Mouse (Mus musculus) E14TG2a.4 (cell line): ENCODE measurements around the gene Sulf2.

ENCODE experiments used
- H3K27me3 ChIP-seq: 2 replicates; pipeline ENCODE4 v1.6.1; 2014; ENCODE audit warnings: low read length, control low read depth; ENCODE audit not compliant: insufficient read depth
- H3K36me3 ChIP-seq: 2 replicates; pipeline ENCODE4 v1.6.1; 2014; ENCODE audit warnings: low read length, control low read depth; ENCODE audit not compliant: insufficient read depth
- H3K4me1 ChIP-seq: replicated peaks from 2 replicates; pipeline ENCODE4 v1.6.1; 2014; ENCODE audit warnings: low read depth, low read length, control low read depth
- H3K4me3 ChIP-seq: replicated peaks from 2 replicates; pipeline ENCODE4 v1.5.1; 2014; ENCODE audit warnings: mild to moderate bottlenecking, low read length
- H3K9me3 ChIP-seq: 2 replicates; pipeline ENCODE4 v1.6.1; 2014; ENCODE audit warnings: low read length, control low read depth
- CTCF ChIP-seq: conservative IDR thresholded peaks from 2 replicates; pipeline ENCODE4 v1.5.1; 2014; ENCODE audit warnings: low read length
- NANOG ChIP-seq: IDR thresholded peaks from 2 replicates; pipeline ENCODE4 v1.6.1; 2014; ENCODE audit warnings: borderline replicate concordance, low read length, mixed read lengths
- POU5F1 ChIP-seq: IDR thresholded peaks from 2 replicates; pipeline ENCODE4 v1.6.1; 2014; ENCODE audit warnings: low read length, borderline replicate concordance

The Sulf2 gene

DNA sequence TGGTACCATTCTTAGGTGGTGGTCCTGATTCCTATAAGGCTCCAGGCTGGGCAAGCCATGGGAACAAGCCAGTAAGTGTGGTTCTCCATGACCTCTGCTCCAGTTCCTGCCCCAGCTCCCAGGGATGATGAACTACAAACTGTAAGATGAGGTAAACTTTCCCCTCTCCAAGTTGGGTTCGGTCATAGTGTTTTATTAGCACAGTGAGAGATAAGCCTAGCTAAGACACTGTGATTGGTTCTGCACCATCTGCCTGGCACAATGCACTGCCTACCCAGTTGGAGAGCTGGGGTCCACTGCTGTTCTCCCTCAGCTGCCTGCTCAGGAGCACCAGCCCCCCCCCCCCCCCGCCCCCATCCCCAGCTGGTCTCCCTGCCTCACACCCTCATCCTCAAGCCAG is 30.4 kb downstream of the Sulf2 start:
- Histone ChIP-seq H3K4me1 (peaks cover 57% of the 10 kb centered on the region), H3K4me3 (no peak overlapping the region), H3K36me3 (peaks cover 97% of the 10 kb centered on the region), H3K27me3 (no peaks in the 10 kb centered on the region), H3K9me3 (no peaks in the 10 kb centered on the region)
- no peak for TF ChIP-seq NANOG
- TF ChIP-seq POU5F1, result no peak
- no peak for TF ChIP-seq CTCF

DNA sequence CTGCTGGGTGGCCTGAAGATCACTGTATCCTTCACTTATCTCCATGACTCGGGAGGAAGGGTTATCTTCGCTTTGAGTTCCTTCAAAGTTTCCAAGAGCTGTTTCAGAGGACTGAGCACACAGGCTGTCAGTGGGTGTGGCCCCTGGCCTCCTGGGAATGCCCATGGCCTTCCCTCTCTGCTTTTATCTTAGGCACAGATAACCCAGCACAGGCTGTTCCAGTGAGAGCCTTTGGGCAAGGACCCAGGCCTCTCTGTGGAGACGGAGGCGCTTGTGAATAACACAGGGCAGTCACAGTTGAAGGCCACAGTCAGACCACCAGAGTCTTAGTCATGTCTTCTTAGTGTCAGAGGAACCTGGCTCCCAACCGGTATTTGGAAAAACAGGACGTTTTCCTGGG is 32.7 kb downstream of the Sulf2 start:
- H3K9me3 ChIP-seq, result no peaks in the 10 kb centered on the region
- no peak for TF ChIP-seq NANOG
- no peak for TF ChIP-seq CTCF
- TF ChIP-seq POU5F1, result no peak
- peaks cover 96% of the 10 kb centered on the region for H3K36me3 ChIP-seq
- H3K4me3 ChIP-seq, result no peak overlapping the region
- peaks cover 58% of the 10 kb centered on the region for H3K4me1 ChIP-seq
- no peaks in the 10 kb centered on the region for H3K27me3 ChIP-seq

DNA sequence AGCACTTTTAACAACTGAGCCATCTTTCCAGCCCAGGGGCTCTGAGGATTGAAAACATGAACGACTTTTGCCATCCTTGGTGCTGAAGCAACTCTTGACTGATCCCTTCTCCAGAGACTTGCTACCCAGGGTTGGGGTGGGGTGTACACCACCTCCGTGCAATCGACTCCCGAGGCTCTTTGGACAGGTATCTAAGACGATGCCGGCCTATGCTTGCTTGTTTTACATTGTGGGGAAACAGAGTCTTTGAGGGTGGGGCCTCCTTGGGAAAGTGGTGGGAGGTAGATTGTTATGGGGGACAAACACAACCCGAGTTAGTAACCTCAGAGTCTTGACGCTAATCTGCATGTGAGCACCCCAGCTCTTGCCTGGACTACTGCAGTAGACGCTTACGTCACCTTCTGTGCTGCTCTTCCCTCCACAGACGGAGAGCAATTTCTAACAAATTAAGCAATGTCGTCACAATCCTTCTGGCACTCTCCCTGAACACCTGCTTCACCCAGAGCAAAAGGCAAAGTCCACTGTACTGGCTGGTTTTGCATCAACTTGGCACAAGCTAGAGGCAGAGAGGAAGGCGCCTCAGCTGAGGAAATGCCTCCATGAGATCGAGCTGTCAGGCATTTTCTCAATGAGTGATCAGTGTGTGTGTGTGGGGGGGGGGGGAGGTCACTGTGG is 33.6 kb downstream of the Sulf2 start:
- no peak overlapping the region for H3K4me3 ChIP-seq
- peaks cover 60% of the 10 kb centered on the region for H3K4me1 ChIP-seq
- no peaks in the 10 kb centered on the region for H3K27me3 ChIP-seq
- no peaks in the 10 kb centered on the region for H3K9me3 ChIP-seq
- H3K36me3 ChIP-seq, result peaks cover 95% of the 10 kb centered on the region
- TF ChIP-seq CTCF, result no peak
- TF ChIP-seq POU5F1, result no peak

DNA sequence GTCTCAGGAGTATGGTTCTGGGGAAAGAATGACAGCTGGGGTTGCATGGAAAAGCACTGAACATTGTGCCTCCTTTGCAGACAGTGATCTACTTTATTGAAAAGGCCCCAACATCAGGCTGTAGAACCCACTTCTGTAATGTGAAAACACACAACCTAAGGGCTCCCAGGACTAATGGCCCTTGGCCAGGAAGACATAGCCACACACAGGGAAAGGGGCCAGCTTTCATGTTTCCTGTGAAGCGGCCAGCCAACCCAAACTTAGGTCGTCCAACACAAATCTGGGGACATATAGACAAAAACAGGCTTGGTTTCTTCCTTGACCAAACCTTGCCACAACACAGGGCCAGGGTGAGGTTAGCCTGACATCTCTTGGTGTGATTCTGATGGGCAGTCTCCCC is 35.5 kb downstream of the Sulf2 start:
- H3K4me3 ChIP-seq, result no peak overlapping the region
- peaks cover 95% of the 10 kb centered on the region for H3K36me3 ChIP-seq
- H3K27me3 ChIP-seq, result no peaks in the 10 kb centered on the region
- H3K4me1 ChIP-seq, result peaks cover 57% of the 10 kb centered on the region
- TF ChIP-seq POU5F1, result no peak
- TF ChIP-seq CTCF, result no peak
- no peak for TF ChIP-seq NANOG
- no peaks in the 10 kb centered on the region for H3K9me3 ChIP-seq

DNA sequence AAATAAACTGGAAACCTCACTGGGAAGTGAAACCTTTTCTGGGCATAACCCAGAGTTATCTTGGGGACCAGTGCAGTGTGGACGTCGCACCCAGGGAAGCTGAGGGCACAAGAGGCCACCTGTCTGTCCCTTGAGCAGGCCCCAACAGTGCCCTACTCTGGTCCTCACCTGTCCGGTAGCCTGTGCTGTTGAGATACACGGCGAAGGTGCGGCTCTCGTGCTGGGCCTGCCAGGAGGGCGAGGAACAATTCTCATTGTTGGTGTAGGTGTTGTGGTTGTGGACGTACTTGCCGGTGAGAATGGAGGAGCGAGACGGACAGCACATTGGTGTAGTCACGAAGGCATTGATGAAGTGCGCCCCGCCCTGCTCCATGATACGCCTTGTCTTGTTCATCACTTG is 38.8 kb downstream of the Sulf2 start:
- TF ChIP-seq NANOG, result no peak
- TF ChIP-seq POU5F1, result no peak
- TF ChIP-seq CTCF, result no peak
- Histone ChIP-seq H3K9me3 (no peaks in the 10 kb centered on the region), H3K36me3 (peaks cover 89% of the 10 kb centered on the region), H3K4me3 (no peak overlapping the region), H3K27me3 (no peaks in the 10 kb centered on the region), H3K4me1 (peaks cover 70% of the 10 kb centered on the region)

DNA sequence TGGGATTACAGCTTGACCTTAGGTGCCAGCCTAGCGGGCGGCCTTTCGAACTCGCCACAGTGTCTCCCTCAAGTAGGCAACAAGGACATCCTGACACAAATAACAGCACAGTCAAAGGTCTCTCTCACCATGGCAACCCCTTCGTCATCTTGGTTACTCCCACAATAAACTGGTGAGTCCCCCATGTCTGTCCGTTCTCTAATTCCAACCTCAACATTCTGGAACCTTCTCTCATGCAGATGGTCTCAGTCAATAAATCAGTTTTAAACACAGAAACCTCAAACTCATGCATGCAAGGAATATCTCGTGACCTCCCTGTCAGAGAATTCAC is 39.2 kb downstream of the Sulf2 start:
- H3K9me3 ChIP-seq, result no peaks in the 10 kb centered on the region
- peaks cover 70% of the 10 kb centered on the region for H3K4me1 ChIP-seq
- peaks cover 85% of the 10 kb centered on the region for H3K36me3 ChIP-seq
- no peaks in the 10 kb centered on the region for H3K27me3 ChIP-seq
- no peak overlapping the region for H3K4me3 ChIP-seq
- TF ChIP-seq CTCF (no peak), NANOG (no peak), POU5F1 (no peak)

DNA sequence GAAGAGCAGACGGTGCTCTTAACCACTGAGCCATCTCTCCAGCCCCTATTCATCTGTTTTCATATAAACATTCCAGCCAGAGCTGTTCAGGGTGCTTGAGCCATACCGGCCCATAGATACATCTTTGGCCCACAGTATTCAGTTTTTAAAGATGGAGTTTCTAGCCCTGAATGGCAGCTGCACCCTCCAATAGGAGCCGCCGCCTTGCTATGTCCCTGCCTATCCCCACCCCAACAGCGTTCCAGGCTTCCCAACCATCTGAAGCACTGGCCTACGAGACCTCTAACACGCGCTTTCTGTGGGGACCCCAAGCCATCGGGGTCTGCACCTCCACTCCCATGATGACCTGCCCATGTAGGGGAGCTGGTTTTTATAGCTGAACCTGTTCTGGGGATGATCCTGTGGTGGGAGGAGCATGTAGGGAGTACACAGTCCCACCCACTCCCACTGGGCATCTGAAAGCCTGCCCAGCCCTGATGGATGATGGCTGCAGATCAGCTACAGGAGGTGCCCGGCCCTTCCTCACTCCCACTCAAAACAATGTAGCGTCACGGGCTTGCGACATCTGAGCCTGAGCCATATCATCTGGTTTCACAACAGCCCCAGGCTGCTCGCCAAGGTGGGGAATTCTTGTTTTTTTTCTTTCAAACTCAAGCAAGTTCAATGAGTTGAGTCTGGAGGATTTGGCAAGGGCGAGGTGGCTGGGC is 39.7 kb downstream of the Sulf2 start:
- H3K4me3 ChIP-seq, result peak overlapping the region; percentile 20; the same call in 1 of the 2 replicates
- no peak for TF ChIP-seq POU5F1
- no peak for TF ChIP-seq CTCF
- TF ChIP-seq NANOG, result no peak
- H3K4me1 ChIP-seq, result peaks cover 74% of the 10 kb centered on the region
- H3K36me3 ChIP-seq, result peaks cover 85% of the 10 kb centered on the region
- H3K27me3 ChIP-seq, result no peaks in the 10 kb centered on the region
- no peaks in the 10 kb centered on the region for H3K9me3 ChIP-seq

DNA sequence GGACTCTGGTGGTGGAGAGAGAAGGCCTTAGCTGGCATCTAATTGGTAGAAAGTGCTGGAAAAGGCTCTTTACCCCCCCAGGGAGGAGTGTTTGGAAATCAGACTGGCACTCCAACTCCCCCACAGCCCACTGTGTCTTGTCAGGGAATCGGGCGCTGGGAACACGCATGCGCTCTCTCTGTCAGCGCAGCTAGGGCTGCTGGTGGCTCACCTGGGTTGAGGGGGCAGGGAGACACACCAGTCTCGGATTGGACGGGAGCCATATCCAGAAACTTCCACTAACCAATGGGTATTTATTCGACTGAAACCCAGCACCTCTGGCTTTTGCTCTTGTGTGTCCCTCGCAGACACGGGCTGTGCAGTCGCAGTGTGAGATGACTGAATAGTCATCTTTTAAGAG is 42.5 kb downstream of the Sulf2 start:
- Histone ChIP-seq H3K9me3 (no peaks in the 10 kb centered on the region), H3K27me3 (no peaks in the 10 kb centered on the region), H3K4me3 (no peak overlapping the region), H3K4me1 (peaks cover 91% of the 10 kb centered on the region), H3K36me3 (peaks cover 77% of the 10 kb centered on the region)
- TF ChIP-seq CTCF, result no peak
- no peak for TF ChIP-seq POU5F1
- TF ChIP-seq NANOG, result no peak

DNA sequence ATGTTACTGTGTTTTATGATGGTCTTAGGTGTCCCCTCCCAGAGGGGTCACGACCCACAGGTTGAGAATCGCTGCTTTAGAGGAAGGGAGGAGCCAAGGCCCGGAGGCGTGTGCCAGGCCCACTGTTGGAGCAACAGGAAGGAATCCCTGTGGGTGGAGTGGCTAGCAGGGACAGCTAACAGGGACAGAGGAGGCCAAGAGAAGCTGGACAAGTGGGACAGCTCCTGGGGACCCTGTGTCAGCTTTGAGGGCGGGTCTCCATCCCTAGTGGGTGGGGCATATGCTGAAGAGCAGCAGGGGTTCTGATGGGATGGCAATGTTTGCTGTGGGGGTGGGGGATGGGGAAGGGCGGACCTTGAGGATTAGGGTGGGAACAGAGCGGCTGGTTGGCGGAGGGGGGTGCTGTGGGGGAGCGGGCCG is 43.6 kb downstream of the Sulf2 start:
- Histone ChIP-seq H3K36me3 (peaks cover 79% of the 10 kb centered on the region), H3K9me3 (no peaks in the 10 kb centered on the region), H3K4me3 (peak overlapping the region; percentile 26; the same call in 1 of the 2 replicates), H3K4me1 (peaks cover 91% of the 10 kb centered on the region), H3K27me3 (no peaks in the 10 kb centered on the region)
- TF ChIP-seq NANOG, result 0 out of 2 replicates have a peak, but pooled peaks have one; percentile 5
- no peak for TF ChIP-seq CTCF

DNA sequence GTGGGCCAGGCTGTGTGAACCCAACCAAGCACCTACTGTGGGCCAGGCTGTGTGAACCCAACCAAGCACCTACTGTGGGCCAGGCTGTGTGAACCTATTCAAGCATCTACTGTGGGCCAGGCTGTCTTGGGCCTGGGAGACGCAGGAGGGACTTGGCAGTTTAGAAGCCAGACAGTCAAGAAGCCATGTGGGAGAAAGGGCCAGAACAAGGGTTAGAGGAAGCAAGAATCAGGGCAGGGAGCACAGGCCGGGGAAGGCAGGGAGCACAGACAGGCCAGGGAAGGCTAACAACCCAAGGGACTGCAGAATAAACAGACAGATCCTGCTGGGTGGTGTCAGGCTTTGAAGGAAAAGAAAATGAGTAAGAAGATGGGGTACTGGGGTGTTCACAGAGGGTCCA is 44.2 kb downstream of the Sulf2 start:
- Histone ChIP-seq H3K36me3 (peaks cover 79% of the 10 kb centered on the region), H3K27me3 (no peaks in the 10 kb centered on the region), H3K4me3 (no peak overlapping the region), H3K9me3 (no peaks in the 10 kb centered on the region), H3K4me1 (peaks cover 91% of the 10 kb centered on the region)
- TF ChIP-seq CTCF (no peak), NANOG (no peak), POU5F1 (no peak)
